Mouse (Mus musculus) kidney, adult 2 months (tissue): ENCODE results near the gene Cers3.

Experiments
- CTCF ChIP-seq: fragments of 200-500 bp; conservative IDR thresholded peaks from 2 replicates; pipeline ENCODE4 v1.5.1; 2011; ENCODE audit warnings: low read depth, mild to moderate bottlenecking, control low read depth, low read length, moderate library complexity, mixed read lengths; ENCODE audit not compliant: insufficient read depth, insufficient read length
- POLR2A ChIP-seq: fragments of 200-500 bp; IDR thresholded peaks from one replicate; pipeline ENCODE4 v1.6.1; 2011; ENCODE audit warnings: low read depth, low read length, control low read depth

DNA sequence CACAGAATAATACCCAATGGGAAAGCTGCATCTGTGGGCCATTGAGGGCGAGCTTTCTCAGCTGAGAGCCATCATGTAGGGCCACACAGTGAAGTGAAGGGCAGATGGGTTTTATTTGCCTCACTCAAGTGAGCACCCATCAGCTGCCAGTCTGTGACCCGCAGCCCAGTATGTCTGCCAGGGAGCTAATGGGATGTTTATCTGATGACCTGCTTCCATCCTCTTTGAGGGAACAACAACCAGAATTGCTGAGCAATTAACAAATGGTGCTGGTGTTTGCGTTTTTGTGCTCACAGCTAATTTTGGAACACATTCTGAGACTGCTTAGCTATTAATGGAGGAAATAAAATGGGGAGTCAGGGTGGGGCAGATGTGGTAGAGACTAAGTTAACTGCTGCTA is 108.9 kb downstream of the Cers3 start:
- no peak for TF ChIP-seq CTCF
- no peak for TF ChIP-seq POLR2A
